Mouse (Mus musculus) bone marrow macrophage, adult 2 months (primary cell): ENCODE measurements around the gene Dmtf1.

Experiments used
- CTCF ChIP-seq: IDR thresholded peaks from 2 replicates; pipeline ENCODE4 v1.5.1; 2012; ENCODE audit warnings: low read depth, mild to moderate bottlenecking, low read length, moderate library complexity
- POLR2A ChIP-seq: IDR thresholded peaks from 2 replicates; pipeline ENCODE4 v1.6.1; 2012; ENCODE audit warnings: mild to moderate bottlenecking, low read depth, low read length, borderline replicate concordance

DNA sequence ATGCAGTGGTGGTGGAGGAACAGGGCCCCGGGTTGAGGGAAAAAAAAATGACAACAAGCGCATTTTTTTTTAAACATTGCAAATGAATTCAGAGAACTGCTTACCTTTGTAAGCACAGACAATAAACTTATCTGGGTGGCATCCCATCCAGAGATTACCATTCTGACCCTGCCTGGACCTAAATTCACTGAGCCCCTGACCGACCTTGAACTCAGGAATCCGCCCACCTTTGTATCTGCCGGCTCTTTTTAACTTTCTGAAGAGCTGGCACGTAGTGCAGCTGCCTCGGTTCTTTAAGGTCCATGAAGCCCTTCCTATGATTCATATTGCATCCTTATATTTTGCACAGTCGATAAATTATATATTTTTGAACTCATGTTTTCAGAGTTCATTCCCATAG, 4.8 kb upstream of the Dmtf1 start:
- no peak for TF ChIP-seq CTCF
- no peak for TF ChIP-seq POLR2A
